Mouse (Mus musculus) heart, adult 2 months (tissue): Measurements from ENCODE around the gene Ly6g6e. TPM values are rescaled to one million over a fixed set of nuclear protein-coding genes. Genes with fewer than 3 reads are reported as not detected.

Experiments
- DNase-seq, 2 experiments: peaks; one replicate each; pipeline ENCODE4 v3.0.0; 2021
- H3K27ac ChIP-seq: fragments of 200-600 bp; 2 replicates; pipeline ENCODE4 v1.8.1; 2022
- H3K27me3 ChIP-seq: fragments of 200-500 bp; 2 replicates; pipeline ENCODE4 v1.6.1; 2012; ENCODE audit warnings: mild to moderate bottlenecking, low read length, inconsistent platforms, mixed read lengths; ENCODE audit not compliant: control insufficient read depth, insufficient read depth
- H3K36me3 ChIP-seq: fragments of 200-500 bp; 2 replicates; pipeline ENCODE4 v1.6.1; 2012; ENCODE audit warnings: low read length, inconsistent platforms; ENCODE audit not compliant: control insufficient read depth, insufficient read depth
- H3K4me1 ChIP-seq: fragments of 200-500 bp; 2 replicates; pipeline ENCODE4 v1.6.1; 2011; ENCODE audit warnings: low read length; ENCODE audit not compliant: control insufficient read depth, insufficient read depth
- H3K4me3 ChIP-seq: fragments of 200-600 bp; 2 replicates; pipeline ENCODE4 v1.8.1; 2022
- H3K79me2 ChIP-seq: fragments of 200-500 bp; replicated peaks from 2 replicates; pipeline ENCODE4 v1.6.1; 2012; ENCODE audit warnings: mild to moderate bottlenecking, inconsistent platforms, low read length, moderate library complexity, mixed read lengths; ENCODE audit not compliant: control insufficient read depth, insufficient read depth
- H3K9ac ChIP-seq: fragments of 200-500 bp; 2 replicates; pipeline ENCODE4 v1.6.1; 2012; ENCODE audit warnings: low read depth, mild to moderate bottlenecking, control low read depth, inconsistent platforms, low read length, mixed read lengths
- CTCF ChIP-seq: fragments of 200-600 bp; IDR thresholded peaks from 2 replicates; pipeline ENCODE4 v1.8.1; 2022; ENCODE audit warnings: antibody characterized with exemption, mild to moderate bottlenecking, moderate library complexity
- EP300 ChIP-seq: fragments of 200-500 bp; IDR thresholded peaks from 2 replicates; pipeline ENCODE4 v1.6.1; 2011; ENCODE audit warnings: low read depth, low read length, control low read depth; ENCODE audit not compliant: insufficient read depth
- POLR2A ChIP-seq: fragments of 200-500 bp; IDR thresholded peaks from 2 replicates; pipeline ENCODE4 v1.6.1; 2011; ENCODE audit warnings: mild to moderate bottlenecking, low read depth, low read length, control low read depth; ENCODE audit not compliant: insufficient read depth
- WGBS: fragments of 180-500 bp; shearing (Covaris S2); methylation state at CpG from one replicate; pipeline ENCODE4 v1.1.7; 2018; 5-methylcytosine and 5-hydroxymethylcytosine counted together
- intact Hi-C: fragments of 180-260 bp; cut with DNase I; formaldehyde crosslinking; loops from one replicate; pipeline ENCODE4 v1.15.1; 2025
- polyA plus RNA-seq: library from polyadenylated mRNA; depleted of rRNA; stranded (reverse); fragments of >200 nt; gene quantifications from 2 replicates; pipeline ENCODE4 v1.2.3, GENCODE M21; 2012
- total RNA-seq, 2 experiments: library from RNA; stranded (reverse); gene quantifications; 2 replicates each; pipeline ENCODE4 v1.2.3; 2021

Ly6g6e gene
- total and polyA plus RNA-seq, 3 experiments = 0.41 TPM; not detected in 2

DNA sequence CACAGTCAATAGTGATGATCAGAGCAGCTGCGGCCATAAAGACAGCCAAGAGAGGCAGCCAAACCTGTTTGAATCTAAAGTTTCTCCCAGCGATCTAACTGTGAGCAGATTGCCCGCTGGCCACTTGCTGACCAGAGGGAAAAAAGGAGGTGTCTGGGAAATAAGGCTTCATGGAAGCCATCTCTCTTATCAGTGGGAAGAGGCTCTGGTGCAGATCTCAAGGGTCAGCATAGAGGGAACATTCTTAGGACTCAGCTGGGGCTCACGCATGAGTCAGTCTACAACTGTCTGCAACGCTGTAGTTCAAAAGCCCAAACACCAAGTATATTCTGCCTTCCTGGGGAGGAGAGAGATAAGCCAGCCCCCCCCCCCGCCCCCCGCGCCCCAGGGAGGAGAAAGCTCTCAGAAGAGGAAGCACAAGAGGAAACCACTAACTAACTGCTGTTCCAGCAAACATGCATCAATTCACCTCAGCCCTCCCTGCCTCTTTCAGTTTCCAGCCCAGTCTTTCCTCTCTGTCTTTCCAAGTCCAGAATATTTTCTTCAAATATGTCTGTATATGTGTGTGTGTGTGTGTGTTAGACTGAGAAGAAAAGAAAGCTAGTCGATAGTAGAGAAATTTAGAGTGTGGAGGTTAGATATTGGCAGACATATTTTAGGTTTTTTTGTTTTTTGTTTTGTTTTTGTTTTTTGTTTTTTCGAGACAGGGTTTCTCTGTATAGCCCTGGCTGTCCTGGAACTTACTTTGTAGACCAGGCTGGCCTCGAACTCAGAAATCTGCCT lies 28.4 kb upstream of the Ly6g6e start:
- intact Hi-C loops = no loop called here
- Histone ChIP-seq H3K79me2 (no peaks in the 10 kb centered on the region), H3K9ac (peak overlapping the region; percentile 39; the same call in 1 of the 2 replicates), H3K4me1 (peaks cover 16% of the 10 kb centered on the region), H3K36me3 (peaks cover 1% of the 10 kb centered on the region; the same call in 1 of the 2 replicates), H3K4me3 (no peak overlapping the region), H3K27me3 (no peaks in the 10 kb centered on the region), H3K27ac (peak overlapping the region; percentile 85)
- peak; percentile 65 for TF ChIP-seq POLR2A
- TF ChIP-seq EP300 = 0 out of 2 replicates have a peak, but pooled peaks have one; percentile 12
- no peak for TF ChIP-seq CTCF
- 15% methylated on average over 11 of the region's 11 CpGs for WGBS
- DNase-seq = peak; percentile 42 to 46

DNA sequence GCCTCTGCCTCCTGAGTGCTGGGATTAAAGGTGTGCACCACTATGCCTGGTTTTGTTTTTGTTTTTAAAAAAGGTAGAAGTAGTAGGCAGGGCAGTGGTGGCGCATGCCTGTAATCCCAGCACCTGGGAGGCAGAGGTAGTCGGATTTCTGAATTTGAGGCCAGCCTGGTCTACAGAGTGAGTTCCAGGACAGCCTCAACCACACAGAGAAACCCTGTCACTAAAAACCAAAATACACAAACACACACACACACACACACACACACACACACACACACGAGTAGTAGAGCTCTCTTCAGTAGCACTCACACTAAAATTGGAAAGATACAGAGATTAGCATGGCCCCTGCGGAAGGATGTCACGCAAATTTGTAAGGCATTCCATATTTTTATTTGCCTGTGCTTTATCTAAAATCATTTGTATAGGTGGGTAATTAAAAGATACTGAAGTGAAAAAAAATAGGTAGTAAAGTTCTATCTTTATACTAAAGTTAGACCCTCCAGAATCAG lies 27.7 kb upstream of the Ly6g6e start:
- no peaks in the 10 kb centered on the region for H3K27me3 ChIP-seq
- H3K4me3 ChIP-seq = no peak overlapping the region
- intact Hi-C loops = no loop called here
- H3K36me3 ChIP-seq = peaks cover 2% of the 10 kb centered on the region; the same call in 1 of the 2 replicates
- TF ChIP-seq CTCF = no peak
- TF ChIP-seq EP300 = no peak
- no peak for TF ChIP-seq POLR2A
- H3K9ac ChIP-seq = no peak overlapping the region
- DNase-seq = no peak
- H3K4me1 ChIP-seq = peaks cover 16% of the 10 kb centered on the region
- H3K79me2 ChIP-seq = no peaks in the 10 kb centered on the region
- peak overlapping the region; percentile 99 for H3K27ac ChIP-seq
- 47% methylated on average over 5 of the region's 5 CpGs for WGBS

- intact Hi-C loops = no loop called here
- Histone ChIP-seq H3K79me2 (no peaks in the 10 kb centered on the region), H3K4me1 (peaks cover 16% of the 10 kb centered on the region), H3K9ac (peak within 1 kb of the TSS; percentile 90), H3K36me3 (peaks cover 2% of the 10 kb centered on the region; the same call in 1 of the 2 replicates), H3K27me3 (no peaks in the 10 kb centered on the region), H3K27ac (peak within 1 kb of the TSS; percentile 99), H3K4me3 (peak within 1 kb of the TSS; percentile 82)
- WGBS = under 1% methylated on average over 11 of the region's 11 CpGs
- TF ChIP-seq EP300 (no peak), POLR2A (peak; percentile 75), CTCF (peak; percentile 36)
- DNase-seq = peak; percentile 70 to 78
These were observed 27.1 kb upstream of the Ly6g6e start, which contains the start of gene Clic1 for GRCm38 (mm10) chr17:35049561-35050016. Clic1 (plus strand) TSS chr17:35049966.

- intact Hi-C loops = no loop called here
These were observed 26.5 kb upstream of the Ly6g6e start for GRCm38 (mm10) chr17:35050126-35050750.

GRCm38 (mm10) chr17:35051156-35052086 lies 25.3 kb upstream of the Ly6g6e start:
- Histone ChIP-seq H3K9ac (peak overlapping the region; percentile 70), H3K36me3 (peaks cover 7% of the 10 kb centered on the region), H3K27me3 (no peaks in the 10 kb centered on the region), H3K4me1 (peaks cover 18% of the 10 kb centered on the region), H3K27ac (peak overlapping the region; percentile 95), H3K79me2 (no peaks in the 10 kb centered on the region), H3K4me3 (peak overlapping the region; percentile 64)
- intact Hi-C loops = no loop called here
- WGBS = 8% methylated on average over 21 of the region's 21 CpGs
- TF ChIP-seq CTCF (no peak), POLR2A (peak; percentile 84), EP300 (peak; percentile 84)
- DNase-seq = peak; percentile 82 to 90

More at GRCm38 (mm10) chr17:35050126-35050750, 26.5 kb upstream of the Ly6g6e start:
- peak; percentile 94 for TF ChIP-seq POLR2A
- TF ChIP-seq CTCF = no peak
- no peak for TF ChIP-seq EP300
- WGBS = under 1% methylated on average over 27 of the region's 27 CpGs
- peak overlapping the region; percentile 99 for H3K27ac ChIP-seq
- peak; percentile 87 to 89 for DNase-seq
- H3K9ac ChIP-seq = peak overlapping the region; percentile 90
- peaks cover 5% of the 10 kb centered on the region; the same call in 1 of the 2 replicates for H3K36me3 ChIP-seq
- H3K4me3 ChIP-seq = peak overlapping the region; percentile 82
- no peaks in the 10 kb centered on the region for H3K27me3 ChIP-seq
- H3K79me2 ChIP-seq = no peaks in the 10 kb centered on the region
- peaks cover 13% of the 10 kb centered on the region for H3K4me1 ChIP-seq
